Mouse (Mus musculus): ENCODE data around the gene Clec16a.

Clec16a gene

DNA sequence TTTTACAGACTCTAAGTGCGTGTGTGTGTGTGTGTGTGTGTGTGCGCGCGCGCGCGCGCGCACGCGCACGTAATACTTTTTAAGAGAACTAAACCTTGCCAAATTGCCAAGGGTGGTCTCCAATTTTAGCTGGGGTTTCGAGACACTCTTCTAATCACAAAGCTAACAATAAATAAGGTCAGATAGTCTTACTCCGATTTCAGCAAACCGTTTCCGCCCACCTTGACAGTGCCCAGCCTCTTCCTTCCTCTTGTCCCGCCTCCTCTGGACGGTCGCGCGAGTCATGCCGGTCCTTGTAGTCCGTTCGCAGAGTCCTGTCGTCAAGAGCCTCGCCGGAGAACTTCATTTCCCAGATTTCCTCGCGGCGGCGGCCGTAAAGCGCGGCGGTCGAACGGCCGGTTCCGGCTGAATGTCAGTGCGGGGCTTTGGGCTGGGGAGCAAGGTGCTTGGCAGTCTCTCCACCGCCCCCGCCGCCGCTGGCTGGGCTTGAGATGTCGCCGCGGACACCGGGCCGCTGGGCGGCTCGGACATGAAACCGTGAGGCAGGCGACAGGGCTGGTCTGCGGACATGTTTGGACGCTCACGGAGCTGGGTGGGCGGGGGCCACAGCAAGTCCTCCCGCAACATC lies at the start of gene Clec16a:
Clec16a (plus strand) TSS at position 345 of the 628 bp plus-strand sequence.
- peak; percentile 77 for DNase-seq (ENCODE audit: low spot score)

GRCm38 (mm10) chr16:10495824-10496298 lies 49.3 kb upstream of the Clec16a start:
- DNase-seq (ENCODE audit: low spot score) = no peak

- no peak for DNase-seq (ENCODE audit: low spot score)
Measured at GRCm38 (mm10) chr16:10498096-10498602, 47.0 kb upstream of the Clec16a start.

DNA sequence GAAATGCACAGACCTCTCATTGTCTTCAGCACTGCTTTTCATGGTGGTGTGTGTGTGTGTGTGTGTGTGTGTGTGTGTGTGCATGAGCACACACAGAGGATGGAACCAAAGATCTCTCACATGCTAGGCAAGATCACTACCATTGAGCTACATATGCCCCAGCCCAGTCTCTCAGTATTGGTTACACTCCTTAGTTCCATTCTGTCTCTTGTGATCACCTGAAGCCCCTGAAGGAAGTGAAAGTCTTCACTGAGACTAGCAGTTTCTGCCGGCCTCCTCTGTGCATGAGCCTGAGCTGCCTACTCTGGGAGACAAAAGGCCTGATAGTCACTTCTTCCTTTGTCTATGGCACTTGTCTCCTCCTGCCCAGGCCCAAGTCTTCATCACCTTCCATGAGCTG lies 46.0 kb upstream of the Clec16a start:
- no peak for DNase-seq (ENCODE audit: low spot score)

DNA sequence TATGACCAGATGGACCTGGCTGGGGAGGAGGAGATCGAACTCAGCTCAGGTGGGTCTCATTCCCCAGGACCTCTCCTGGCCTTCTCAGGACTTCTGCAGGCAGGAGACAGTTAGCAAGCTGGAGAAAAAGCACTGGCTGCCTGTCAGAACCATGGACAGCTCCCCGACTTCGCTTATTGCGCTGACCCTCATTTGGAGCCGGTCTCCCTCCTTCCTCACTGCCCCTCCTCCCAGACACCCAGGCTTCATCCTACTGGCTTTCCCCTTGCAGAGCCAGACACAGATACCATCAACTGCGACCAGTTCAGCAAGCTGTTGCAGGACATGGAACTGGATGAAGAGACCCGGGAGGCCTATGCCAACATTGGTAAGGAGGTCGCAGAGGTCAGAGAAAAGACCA lies 43.3 kb upstream of the Clec16a start:
- DNase-seq (ENCODE audit: low spot score) = peak; percentile 25

- DNase-seq (ENCODE audit: low spot score) = no peak
Measured at GRCm38 (mm10) chr16:10503058-10503457, 42.1 kb upstream of the Clec16a start.

DNA sequence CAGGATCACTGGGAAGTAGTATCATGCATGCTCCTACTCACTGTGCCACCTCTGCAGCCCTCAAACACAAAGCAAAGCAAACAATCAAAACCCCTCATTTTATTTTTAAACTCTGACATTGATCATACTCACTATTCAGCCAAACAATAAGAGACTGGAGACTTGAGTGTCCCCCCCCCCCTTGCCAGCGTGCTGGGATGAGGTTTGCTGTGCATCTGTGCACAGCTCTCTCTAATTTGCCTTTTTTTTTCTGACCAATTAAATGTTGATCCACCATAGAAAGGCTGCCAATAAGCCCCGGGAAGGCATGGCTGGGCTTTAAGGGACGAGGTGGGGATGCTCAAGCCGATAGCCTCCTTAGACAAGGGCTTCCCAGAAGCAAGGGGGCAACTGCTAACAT lies 37.7 kb upstream of the Clec16a start:
- DNase-seq (ENCODE audit: low spot score) = no peak

- DNase-seq (ENCODE audit: low spot score) = no peak
Measured at GRCm38 (mm10) chr16:10508691-10509090, 36.4 kb upstream of the Clec16a start.

- DNase-seq (ENCODE audit: low spot score) = no peak
Measured at GRCm38 (mm10) chr16:10510477-10511133, 34.5 kb upstream of the Clec16a start.

DNA sequence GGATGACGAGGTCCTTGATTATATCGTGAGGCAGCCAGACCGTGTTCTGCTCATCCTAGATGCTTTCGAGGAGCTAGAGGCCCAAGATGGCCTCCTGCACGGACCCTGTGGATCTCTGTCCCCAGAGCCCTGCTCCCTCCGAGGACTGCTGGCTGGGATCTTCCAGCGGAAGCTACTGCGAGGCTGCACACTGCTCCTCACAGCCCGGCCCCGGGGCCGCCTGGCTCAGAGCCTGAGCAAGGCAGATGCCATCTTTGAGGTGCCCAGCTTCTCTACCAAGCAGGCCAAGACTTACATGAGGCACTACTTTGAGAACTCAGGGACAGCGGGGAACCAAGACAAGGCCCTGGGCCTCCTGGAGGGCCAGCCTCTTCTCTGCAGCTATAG lies 34.0 kb upstream of the Clec16a start:
- no peak for DNase-seq (ENCODE audit: low spot score)

DNA sequence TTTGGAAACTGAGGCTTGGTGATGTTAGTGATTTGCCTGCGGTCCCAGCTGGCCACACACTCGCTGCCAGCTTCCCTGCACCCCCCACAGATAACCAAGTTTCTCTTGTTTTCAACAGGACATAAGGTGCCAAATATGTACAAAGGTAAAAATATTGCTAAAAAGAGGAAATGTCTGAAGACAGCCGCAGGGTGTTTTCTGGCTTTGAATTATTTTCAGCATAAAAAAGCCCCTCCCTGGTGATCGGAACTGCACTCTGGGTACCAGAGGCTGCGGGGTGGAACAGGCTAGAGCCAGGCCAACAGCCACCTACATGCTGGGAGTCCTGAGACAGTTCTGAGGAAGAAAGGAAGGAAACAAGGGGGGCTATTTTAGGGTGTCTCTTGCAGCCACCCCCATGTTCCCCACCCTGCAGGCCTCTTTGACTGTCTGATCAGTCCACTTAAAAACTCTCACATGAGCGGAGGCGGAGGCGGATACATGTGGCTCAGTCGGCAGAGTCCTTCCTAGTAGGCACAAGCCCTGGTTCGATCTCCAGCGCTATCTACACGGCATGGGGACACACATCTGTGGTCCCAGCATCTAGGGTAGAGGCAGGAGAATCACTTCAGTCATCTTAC lies 29.1 kb upstream of the Clec16a start:
- no peak for DNase-seq (ENCODE audit: low spot score)

DNA sequence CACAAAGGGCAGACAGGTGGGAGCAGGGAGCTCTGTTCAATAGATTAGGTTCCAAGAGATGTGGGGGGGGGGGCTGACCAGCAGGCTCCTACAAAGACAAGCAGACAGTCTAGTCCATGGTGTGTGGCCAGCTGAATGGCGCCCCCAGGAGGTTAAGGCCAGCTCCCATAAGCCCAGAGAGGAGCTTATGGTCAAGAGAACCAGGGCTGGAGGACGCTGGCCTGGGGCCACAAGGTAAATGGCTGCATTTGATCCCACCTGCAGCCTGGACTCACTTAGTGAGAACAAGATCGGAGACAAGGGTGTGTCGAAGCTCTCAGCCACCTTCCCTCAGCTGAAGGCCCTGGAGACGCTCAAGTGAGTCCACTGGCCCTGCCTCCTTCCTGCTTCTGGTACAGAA lies 27.1 kb upstream of the Clec16a start:
- no peak for DNase-seq (ENCODE audit: low spot score)

DNA sequence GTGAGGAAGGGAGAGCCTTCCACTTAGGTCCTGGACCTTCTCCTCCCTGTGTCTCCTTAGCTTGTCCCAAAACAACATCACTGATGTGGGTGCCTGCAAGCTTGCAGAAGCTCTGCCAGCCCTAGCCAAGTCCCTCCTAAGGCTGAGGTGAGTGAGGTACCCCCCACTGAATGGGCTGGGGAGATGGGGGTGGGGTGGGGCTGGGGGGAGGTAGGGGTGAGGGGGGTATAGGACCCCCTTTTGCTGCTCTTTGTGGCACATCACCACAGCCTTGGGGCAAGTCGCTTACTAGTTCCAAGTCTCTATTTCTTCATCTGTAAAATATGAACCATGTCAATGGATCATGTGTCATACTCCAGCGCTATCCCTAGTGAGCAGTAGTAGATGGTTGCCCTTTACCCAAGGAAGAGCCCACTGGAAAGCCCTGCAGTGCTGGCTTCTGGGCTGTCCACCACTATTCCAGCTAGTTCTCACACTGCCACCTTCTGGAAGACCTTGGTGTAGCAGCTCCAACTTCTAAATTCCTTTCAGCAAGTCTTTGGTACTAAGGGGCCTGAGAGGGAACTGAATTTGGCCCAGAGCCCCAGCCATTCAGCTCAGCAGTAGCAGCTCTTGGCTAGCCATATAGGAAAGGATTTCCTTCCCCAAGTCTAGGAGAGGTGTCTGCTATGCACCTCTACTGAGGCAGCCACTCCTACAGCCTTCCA lies 24.1 kb upstream of the Clec16a start:
- peak; percentile 61 for DNase-seq (ENCODE audit: low spot score)

DNA sequence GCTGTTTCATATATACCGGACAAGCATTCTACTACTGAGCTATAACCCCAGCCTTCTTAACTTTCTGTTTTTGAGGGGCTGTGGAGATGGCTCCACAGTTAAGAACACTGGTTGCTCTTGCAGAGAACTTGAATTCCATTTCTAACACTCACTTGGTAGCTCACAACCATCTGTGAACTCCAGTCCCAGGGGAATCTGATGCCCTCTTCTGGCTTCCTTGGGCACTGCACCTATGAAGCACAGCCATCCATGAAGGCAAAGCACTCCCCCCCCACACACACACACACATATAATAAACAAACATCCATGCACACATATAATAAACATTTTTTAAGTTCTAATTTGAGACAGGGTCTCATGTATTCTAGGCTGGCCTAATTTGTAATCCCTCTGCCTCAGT lies 22.3 kb upstream of the Clec16a start:
- no peak for DNase-seq (ENCODE audit: low spot score)

GRCm38 (mm10) chr16:10523650-10524049 lies 21.5 kb upstream of the Clec16a start:
- DNase-seq (ENCODE audit: low spot score) = no peak

GRCm38 (mm10) chr16:10524866-10525609 lies 20.1 kb upstream of the Clec16a start:
- DNase-seq (ENCODE audit: low spot score) = no peak

- DNase-seq (ENCODE audit: low spot score) = no peak
Measured at GRCm38 (mm10) chr16:10525610-10525980, 19.5 kb upstream of the Clec16a start.

DNA sequence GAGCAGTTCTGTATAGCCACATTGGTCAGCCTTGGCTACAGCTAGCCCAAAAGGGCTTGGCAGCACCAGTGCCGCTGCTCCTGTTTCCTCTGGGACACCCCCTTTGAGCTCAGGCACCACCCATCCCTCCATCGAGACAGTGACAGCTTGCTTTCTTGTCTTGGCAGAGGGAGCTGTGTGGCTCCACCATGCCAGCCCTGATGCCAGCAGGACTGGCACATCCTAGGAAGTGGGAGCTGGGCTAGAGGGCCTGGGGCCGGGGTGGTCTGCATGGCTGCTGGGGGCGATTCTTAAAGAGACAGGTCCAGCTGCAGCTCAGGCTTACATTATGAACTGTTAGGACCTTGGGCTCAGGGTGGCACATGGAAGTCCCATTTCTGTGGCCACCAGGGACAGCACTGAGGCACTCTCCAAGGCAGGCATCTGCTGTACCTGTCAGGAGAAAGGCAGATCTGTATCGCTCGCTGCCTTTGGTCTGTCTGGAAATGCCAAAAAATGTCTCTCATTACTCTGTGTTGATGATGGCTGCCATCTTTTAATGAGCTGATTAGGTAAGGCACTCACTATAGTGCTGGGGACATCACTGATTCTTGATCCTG lies 18.0 kb upstream of the Clec16a start:
- no peak for DNase-seq (ENCODE audit: low spot score)

- no peak for DNase-seq (ENCODE audit: low spot score)
Measured at GRCm38 (mm10) chr16:10528382-10528781, 16.8 kb upstream of the Clec16a start.

DNA sequence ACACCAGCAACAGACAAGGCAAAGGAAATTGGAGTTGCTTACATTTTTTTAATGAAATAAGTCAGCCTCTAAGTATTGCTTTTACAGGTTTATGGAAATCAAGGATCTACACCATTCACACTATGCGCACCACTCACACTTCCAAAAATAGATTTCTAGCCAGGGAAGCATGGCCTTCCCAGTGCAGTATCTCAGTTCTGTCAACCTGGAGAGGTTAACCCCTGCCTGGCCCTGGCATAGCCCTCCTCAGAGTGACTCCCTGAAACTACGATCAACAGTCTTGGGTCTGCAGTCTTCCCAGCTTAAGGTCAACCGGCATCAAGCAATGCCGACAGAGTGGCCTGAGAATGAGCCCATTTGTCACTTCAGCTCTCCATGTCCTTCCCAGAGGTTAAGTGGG lies 15.0 kb upstream of the Clec16a start:
- no peak for DNase-seq (ENCODE audit: low spot score)

DNA sequence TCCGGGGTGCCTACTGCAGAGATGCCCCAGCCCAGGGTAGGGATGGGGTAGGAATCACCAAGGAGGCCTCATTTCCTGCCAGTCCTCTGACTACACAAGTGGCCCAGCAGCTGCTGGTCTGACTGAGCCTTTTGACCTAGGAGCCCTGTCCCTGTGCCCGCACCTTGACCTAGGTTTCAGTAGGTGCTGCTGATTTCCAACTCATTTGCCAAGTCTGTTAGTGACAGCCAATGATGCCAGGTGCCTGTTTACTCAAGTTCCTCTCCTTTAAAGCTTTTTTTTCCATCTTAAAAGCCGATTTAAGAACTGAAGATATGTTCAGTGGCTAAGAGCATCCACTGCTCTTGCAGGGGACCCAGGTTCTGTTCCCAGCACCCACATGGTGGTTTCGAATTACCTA lies 11.4 kb upstream of the Clec16a start:
- no peak for DNase-seq (ENCODE audit: low spot score)

DNA sequence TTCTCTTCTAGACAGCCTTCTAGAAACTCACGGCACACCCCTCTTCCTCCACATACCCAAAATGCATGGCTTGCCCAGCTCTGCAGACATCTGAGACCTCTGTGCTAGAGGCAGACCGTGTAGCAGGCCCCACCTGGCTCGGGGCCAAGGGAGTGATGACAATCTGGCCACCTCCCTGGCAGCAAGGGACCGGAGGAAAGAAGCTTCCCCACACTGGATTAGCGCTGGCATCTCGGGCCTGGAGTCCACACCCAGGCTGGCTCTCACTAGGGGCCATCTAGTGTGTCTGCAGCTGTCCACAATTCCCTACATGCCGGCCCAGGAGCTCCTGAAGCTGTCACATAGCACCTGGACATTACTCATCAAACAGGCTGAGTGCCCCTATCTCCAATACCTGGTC lies 10.6 kb upstream of the Clec16a start:
- DNase-seq (ENCODE audit: low spot score) = no peak

Data from ovary, postnatal 10 days (tissue).